Mouse (Mus musculus): ENCODE results near the gene Mefv. TPM values are rescaled to one million over a fixed set of nuclear protein-coding genes. Genes with fewer than 3 reads are reported as not detected.
"Not testable (repeated sequence)": the region's sequence is repeated elsewhere in the genome, so short reads cannot be mapped to it uniquely, and the experiment has no call there.

Gene Mefv
- total RNA-seq, 2 experiments from 2014 or later = not detected

GRCm38 (mm10) chr16:3700893-3701292 is 17.0 kb downstream of the Mefv start:
- no peak for DNase-seq (ENCODE audit: extremely low spot score in 1 of 2, low spot score in 2 of 2)
- intact Hi-C loops (cut with DNase I) = no loop called here
- Histone ChIP-seq H3K27ac (no peak overlapping the region), H3K4me3 (no peak overlapping the region)
- TF ChIP-seq CTCF (IDR thresholded peaks at IDR 0.05) = no peak

- intact Hi-C loops (cut with DNase I) = no loop called here
- no peak overlapping the region for H3K4me3 ChIP-seq
- no peak for DNase-seq (ENCODE audit: extremely low spot score in 1 of 2, low spot score in 2 of 2)
- no peak overlapping the region for H3K27ac ChIP-seq
- no peak for TF ChIP-seq CTCF (IDR thresholded peaks at IDR 0.05)
Observed at GRCm38 (mm10) chr16:3699281-3699680, 18.6 kb downstream of the Mefv start.

- H3K4me3 ChIP-seq; DNase-seq (ENCODE audit: extremely low spot score in 1 of 2, low spot score in 2 of 2); H3K27ac ChIP-seq; intact Hi-C loops (cut with DNase I): not testable (repeated sequence)
Observed at GRCm38 (mm10) chr16:3689608-3690007, 28.3 kb downstream of the Mefv start.

Other genes with a start within 250 kb of the Mefv start
- gene Olfr161, start 127.1 kb downstream of the Mefv start, total RNA-seq (2021) = not detected
- 10 to 100 TPM; 18.5 to 18.7 TPM for gene Zfp263, start 26.0 kb upstream of the Mefv start, total RNA-seq (2021)
- gene Olfr15, start 112.8 kb upstream of the Mefv start, total RNA-seq (2021) = not detected
- gene Zfp174, start 129.2 kb upstream of the Mefv start, total RNA-seq (2021) = 1 to 10 TPM; 4.0 to 5.0 TPM
- 100 to 1,000 TPM; 107 to 119 TPM for gene Naa60, start 154.3 kb upstream of the Mefv start, total RNA-seq (2021)
- 10 to 100 TPM; 26.4 to 28.9 TPM for gene Zfp597, start 166.5 kb upstream of the Mefv start, total RNA-seq (2021)
- gene Gm20695, start 166.6 kb upstream of the Mefv start, total RNA-seq (2021) = 1 to 10 TPM in 1 of 2 experiments, not detected in 1; 1.2 TPM
- 1 to 10 TPM; 5.4 to 8.2 TPM for gene 1700037C18Rik, start 190.6 kb upstream of the Mefv start, total RNA-seq (2021)
- gene Cluap1, start 190.7 kb upstream of the Mefv start, total RNA-seq (2021) = 10 to 100 TPM; 28.1 to 31.6 TPM

Data from left cerebral cortex, adult 2 months (tissue).